Mouse (Mus musculus): ENCODE measurements around the gene Slc25a54.

Gene Slc25a54

DNA sequence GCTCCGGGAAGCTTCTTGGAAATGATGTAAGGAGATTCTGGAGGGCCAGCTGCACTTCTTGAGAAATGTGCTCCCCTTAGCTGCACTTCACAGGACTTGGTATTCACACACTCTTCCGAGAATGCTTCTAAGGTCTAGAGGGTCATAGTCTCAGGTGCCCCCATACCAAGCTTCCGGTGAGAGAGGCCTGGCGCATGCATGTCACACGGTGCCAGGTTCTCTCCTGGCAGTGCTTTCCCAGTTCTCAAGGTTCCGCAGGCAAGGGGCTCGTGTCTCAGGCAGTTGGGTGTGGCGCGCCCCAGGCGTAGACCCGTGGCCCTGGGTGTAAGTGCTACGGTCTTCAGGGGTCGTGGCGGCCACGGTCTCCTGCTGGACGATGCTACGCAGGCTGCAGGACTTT, at the start of gene Slc25a54:
Gene Slc25a54 (plus strand): TSS at position 301 of the 400 bp plus-strand sequence.
- no peak for DNase-seq (ENCODE audit: low read depth, low spot score)

DNA sequence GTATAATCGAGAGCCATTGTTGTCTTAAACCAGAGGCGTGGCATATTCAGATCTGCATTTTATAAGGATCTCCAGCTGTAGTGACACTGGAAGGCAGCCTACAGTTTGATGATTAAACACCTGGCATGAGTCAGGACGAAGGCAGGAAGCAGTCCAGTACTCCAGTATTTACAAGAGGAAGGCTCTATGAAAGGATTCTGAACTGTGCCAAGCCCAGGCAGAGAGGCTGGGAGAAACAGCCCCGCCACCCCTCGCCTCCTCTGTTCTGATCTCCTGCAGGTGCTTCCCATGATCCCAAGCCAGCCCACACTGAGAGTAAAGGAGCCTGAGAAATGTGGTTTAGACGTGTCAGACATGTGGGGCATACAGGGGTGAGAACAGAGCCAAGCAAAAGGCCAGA, 49.5 kb upstream of the Slc25a54 start:
- no peak for DNase-seq (ENCODE audit: low read depth, low spot score)

DNA sequence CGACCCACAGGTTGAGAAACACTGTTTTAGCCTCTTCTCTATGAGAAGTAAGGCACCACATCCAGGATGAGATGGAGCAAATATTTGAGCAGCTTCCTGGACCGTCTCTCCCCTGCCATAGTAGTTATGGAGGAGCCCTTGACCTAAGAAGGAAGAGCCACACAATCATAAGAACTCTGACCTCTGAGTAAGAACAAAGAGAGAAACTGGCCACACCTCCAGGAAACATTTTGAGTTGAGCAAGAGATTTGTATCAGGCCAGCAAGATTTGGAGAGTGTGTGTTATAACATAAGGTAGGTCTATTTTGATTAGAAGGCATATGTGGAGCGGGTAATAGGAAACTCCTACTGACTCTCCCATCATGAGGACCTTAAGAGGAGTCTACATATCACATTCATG, 48.6 kb upstream of the Slc25a54 start:
- DNase-seq (ENCODE audit: low read depth, low spot score): no peak

GRCm38 (mm10) chr3:109032306-109032705, 48.0 kb upstream of the Slc25a54 start:
- no peak for DNase-seq (ENCODE audit: low read depth, low spot score)

DNA sequence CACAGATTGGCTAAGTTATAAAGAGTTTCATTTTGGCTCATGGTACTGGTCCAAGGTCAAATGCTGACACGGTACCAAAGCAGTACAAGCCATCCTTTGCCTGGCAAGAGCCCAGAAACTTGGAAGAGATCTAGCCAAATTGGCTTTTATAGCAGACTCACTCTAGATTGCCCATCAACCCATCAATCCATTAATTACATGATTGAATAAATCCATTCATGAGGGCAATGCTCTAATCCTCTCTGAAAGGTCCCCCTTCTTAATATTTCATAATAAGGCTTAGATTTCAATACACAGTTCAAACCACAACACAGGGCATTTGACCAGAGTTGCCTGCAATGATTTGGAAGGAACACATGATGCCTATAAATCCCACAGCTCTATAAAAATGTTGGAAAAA, 45.9 kb upstream of the Slc25a54 start:
- DNase-seq (ENCODE audit: low read depth, low spot score): no peak

DNA sequence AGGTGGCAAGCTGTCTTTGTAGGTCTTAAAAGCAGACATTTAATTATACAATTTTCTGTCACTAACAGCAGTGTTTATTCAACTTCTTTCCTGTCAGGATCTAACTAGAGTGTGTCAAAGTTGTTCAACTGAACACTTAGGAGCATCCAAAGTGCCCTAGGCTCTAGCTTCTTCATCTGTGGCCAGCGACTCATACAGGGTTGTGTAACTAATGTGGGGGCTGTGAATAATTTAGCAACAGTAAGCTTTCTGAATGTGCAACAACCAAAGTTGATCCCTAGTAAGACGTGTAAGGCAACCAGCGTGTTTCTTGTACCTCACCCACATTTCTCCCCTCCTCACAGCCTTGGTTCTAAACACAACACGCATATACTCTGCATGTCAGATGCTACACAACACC, 39.4 kb upstream of the Slc25a54 start:
- DNase-seq (ENCODE audit: low read depth, low spot score): no peak

DNA sequence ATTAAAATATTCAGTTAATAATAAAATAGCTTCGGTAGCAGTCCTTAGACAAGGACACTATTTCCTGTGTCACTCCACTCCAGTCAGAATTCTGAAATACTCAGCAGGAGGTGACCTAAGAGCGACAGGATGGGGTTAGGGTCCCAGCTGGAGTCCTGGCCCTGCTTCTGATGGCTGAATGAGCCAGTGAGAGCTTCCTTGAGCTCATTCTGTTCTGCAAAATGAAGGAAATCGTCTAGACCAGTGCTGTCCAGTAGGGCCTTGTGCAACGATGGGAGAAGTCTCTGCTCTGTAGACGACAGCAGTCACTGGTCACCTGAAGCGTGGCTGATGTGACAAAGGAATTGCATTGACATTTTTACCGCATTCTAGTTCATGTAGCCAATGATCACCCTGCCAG, 36.9 kb upstream of the Slc25a54 start:
- no peak for DNase-seq (ENCODE audit: low read depth, low spot score)

- no peak for DNase-seq (ENCODE audit: low read depth, low spot score)
Measured at GRCm38 (mm10) chr3:109046428-109046827, 33.8 kb upstream of the Slc25a54 start.

DNA sequence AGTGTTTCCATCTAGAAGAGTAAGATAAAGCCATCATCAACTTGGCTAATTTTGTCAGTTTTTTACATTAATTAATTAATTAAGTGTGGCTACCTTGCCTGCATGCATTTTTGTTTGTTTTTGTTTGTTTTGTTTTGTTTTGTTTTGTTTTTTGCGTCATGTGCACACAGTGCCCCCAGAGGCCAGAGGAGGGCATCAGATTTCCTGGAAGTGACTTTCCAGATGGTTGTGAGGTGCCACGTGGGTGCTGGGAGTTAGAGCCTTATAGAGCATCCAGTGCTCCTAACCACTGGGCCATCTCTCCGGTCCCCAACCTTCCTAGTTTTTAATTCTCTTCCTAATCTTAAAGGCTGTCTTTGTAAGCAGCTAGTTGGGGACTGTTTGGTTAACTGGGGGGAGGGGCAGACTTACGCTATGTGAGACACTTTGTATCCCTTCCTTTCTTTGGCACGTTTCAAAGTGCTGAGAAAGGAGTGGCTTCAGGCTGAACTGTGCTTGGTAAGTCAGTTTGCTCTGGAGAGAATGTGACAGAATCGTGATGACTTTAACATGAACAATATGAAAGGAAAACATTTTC, 32.5 kb upstream of the Slc25a54 start:
- DNase-seq (ENCODE audit: low read depth, low spot score): peak; percentile 18

GRCm38 (mm10) chr3:109051056-109051945, 29.0 kb upstream of the Slc25a54 start:
- peak; percentile 26 for DNase-seq (ENCODE audit: low read depth, low spot score)

DNA sequence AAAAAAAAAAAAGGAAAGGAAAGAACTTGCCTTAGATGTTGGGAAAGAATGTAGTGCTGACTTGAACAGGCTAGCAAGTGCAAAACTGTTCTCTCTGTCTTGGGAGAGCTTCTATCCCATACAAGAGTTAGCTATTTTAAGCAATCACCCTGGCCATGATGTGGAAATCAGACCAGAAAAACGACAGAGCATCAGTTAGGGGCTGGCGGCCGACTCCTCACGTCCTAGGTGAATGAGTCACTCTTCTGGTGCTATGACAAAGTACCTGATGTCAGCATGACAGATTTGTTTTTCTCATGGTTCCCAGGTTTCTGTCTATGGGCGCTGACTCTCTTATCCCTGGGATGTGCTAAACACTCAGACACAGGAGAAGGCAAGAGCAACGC, 28.3 kb upstream of the Slc25a54 start:
- DNase-seq (ENCODE audit: low read depth, low spot score): no peak

GRCm38 (mm10) chr3:109059903-109060302, 20.4 kb upstream of the Slc25a54 start:
- DNase-seq (ENCODE audit: low read depth, low spot score): no peak

DNA sequence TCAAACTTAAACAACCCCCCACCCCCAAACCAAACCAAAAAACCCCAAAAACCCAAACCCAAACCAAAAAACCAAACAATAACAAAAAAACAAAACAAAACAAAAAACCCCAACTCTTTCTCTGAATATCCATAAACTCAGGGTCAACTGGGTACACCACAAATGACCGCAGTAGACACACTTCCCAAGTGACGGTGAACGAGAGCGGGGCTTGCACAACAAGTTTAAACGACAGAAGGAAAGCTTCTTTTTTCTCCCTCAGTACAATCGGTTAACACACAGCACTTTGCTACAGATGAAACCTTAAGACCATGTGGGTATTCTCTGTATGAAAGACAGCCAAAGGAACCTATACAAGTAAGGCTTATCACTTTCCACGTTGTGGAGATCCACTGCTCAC, 17.9 kb upstream of the Slc25a54 start:
- no peak for DNase-seq (ENCODE audit: low read depth, low spot score)

DNA sequence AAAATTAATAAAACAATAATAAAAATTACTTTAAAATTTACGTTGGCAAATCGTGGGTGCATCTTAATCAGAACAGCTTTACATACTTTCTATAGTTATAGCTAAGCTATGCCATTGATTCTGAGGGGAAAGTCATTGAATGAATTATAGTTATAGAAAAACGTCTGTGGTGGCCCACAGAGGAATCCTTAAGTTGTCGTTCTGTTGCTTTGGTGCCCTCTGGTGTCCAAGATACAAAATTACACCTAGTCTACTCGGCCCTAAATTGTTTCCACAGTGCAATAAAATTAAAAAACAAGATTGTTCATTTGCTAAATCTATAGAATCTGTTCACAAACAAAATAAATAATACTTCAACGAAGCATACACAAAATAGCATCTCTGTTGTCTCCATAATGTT, 17.3 kb upstream of the Slc25a54 start:
- peak; percentile 87 for DNase-seq (ENCODE audit: low read depth, low spot score)

DNA sequence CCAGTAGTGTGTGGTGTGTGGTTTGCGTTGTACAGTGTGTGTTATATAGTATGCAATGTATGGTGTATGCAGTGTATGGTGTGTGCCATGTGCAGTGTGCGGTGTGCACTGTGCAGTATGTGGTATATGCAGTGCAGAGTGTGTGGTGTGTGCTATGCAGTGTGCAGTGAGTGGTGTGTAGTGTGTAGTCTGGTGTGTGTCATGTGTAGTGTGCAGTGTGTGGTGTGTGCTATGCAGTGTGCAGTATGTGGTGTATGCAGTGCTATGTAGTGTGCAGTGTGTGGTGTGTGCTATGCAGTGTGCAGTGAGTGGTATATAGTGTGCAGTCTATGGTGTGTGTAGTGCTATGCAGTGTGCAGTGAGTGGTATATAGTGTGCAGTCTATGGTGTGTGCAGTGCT, 4.1 kb downstream of the Slc25a54 start:
- no peak for DNase-seq (ENCODE audit: low read depth, low spot score)

GRCm38 (mm10) chr3:109088460-109088859, 8.2 kb downstream of the Slc25a54 start:
- DNase-seq (ENCODE audit: low read depth, low spot score): no peak

GRCm38 (mm10) chr3:109104702-109105101, 24.4 kb downstream of the Slc25a54 start:
- DNase-seq (ENCODE audit: low read depth, low spot score): no peak

- DNase-seq (ENCODE audit: low read depth, low spot score): no peak
Measured at GRCm38 (mm10) chr3:109117136-109117535, 36.9 kb downstream of the Slc25a54 start.

DNA sequence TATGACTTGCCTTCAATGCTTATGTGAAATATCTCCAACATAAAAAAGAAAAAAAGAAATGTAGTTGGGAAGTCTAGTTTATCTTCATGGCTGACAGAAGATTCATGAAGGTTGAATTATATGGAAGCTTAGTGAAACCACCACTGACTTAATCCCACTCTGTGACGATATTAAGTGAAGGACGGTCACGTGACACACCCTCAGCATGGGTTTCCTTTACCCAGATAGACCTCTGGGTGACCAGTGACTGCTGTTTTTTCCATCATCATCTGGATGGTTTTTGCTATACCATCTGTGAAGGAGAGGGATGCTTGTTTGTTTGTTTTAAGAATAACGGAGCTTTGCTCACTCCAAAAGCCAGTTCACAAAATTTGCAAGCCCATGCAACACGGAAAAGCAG, 39.3 kb downstream of the Slc25a54 start:
- no peak for DNase-seq (ENCODE audit: low read depth, low spot score)

DNA sequence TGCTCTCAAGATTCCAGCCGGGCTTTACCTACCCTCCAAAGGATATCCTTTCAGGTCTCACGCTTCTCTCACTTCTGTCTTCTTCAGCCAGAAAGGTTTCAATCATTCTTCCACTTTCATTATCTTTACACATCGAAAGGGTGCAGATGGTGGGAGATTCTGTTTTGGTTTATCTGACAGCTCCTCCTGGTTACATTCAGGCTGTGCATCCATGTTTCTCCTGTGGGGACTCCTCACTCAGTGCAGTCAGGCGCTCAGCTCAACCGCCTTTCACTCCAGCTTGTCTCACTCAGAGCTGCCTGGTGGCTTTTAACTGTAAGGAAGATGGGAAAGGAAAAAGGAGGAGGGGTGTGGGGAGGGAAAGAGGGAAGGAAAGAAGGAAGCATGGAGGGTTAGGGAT, 39.7 kb downstream of the Slc25a54 start:
- DNase-seq (ENCODE audit: low read depth, low spot score): no peak

- DNase-seq (ENCODE audit: low read depth, low spot score): peak; percentile 66
Measured at GRCm38 (mm10) chr3:109122641-109123530, 42.6 kb downstream of the Slc25a54 start, which contains the start of gene Slc25a24. Slc25a24 (plus strand) TSS chr3:109123149.

GRCm38 (mm10) chr3:109123531-109123981, 43.3 kb downstream of the Slc25a54 start:
- peak; percentile 12 for DNase-seq (ENCODE audit: low read depth, low spot score)

Data from CD4-positive, CD25-positive, alpha-beta regulatory T cell, adult 2 months (primary cell).